Mouse (Mus musculus) retina, postnatal 1 day (tissue): ENCODE data around the gene Psma2.

Experiments
- DNase-seq: peaks from one replicate; pipeline ENCODE4 v3.0.0-alpha.2; 2012

Gene Psma2

DNA sequence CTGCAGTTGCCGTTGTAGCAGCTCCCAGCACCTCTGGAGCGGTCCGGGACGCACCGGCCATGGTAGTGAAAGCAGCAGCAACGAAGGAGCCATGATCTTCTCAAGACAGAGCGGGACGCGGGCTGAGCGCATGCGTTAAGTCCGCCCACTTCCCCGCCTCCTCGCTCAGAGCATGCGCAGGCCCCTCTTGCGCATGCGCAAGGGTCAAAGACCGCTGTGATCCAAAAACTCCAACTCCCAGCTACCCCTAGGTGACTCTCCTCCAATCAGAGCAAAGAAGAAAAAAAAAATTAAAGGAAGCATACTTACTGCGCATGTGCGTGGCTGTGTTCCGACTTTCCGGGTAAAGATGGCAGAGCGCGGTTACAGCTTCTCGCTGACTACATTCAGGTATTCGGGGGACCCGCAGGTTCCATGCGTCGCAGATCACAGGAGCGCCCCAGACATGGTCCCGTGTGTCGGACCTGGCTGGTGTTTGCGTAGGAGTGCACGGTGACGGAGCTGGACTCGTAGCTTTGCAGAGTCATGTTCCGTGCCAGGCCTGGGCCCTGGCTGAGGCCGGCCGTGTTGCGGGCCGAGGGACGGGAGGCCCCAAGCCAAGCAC, at the start of gene Psma2, which contains the start of gene Mrpl32:
Psma2 (plus strand) TSS at position 315 of the 604 bp plus-strand sequence.
Mrpl32 (minus strand) TSS at position 240 of the 604 bp plus-strand sequence.
- DNase-seq = peak; percentile 99

DNA sequence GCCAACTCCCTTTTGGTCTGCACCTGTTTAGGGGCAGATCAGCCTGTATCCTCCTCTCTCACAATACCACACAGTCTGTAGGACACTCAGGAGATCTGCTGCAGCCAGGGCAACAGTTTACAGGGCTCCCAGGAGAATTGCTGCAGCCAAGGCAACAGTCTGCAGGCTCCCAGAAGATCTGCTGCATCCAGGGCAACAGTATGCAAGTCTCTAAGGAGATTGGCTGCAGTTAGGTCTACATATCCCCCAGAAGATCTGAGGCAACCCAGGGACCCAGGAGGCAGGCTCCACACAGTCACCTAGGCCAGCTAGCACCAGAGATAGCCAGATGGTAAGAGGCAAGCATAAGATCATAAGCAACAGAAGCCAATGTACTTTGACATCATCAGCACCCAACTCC, 38.9 kb upstream of the Psma2 start:
- no peak for DNase-seq

- DNase-seq = no peak
Observed at GRCm38 (mm10) chr13:14580392-14580791, 32.6 kb upstream of the Psma2 start.

GRCm38 (mm10) chr13:14602744-14603143, 10.3 kb upstream of the Psma2 start:
- no peak for DNase-seq

GRCm38 (mm10) chr13:14607616-14608015, 5.4 kb upstream of the Psma2 start:
- no peak for DNase-seq

- no peak for DNase-seq
Observed at GRCm38 (mm10) chr13:14612463-14612862, 577 bp upstream of the Psma2 start.

GRCm38 (mm10) chr13:14613553-14613952, 513 bp downstream of the Psma2 start:
- DNase-seq = no peak

- DNase-seq = peak; percentile 69
Observed at GRCm38 (mm10) chr13:14618724-14619123, 5.7 kb downstream of the Psma2 start.

DNA sequence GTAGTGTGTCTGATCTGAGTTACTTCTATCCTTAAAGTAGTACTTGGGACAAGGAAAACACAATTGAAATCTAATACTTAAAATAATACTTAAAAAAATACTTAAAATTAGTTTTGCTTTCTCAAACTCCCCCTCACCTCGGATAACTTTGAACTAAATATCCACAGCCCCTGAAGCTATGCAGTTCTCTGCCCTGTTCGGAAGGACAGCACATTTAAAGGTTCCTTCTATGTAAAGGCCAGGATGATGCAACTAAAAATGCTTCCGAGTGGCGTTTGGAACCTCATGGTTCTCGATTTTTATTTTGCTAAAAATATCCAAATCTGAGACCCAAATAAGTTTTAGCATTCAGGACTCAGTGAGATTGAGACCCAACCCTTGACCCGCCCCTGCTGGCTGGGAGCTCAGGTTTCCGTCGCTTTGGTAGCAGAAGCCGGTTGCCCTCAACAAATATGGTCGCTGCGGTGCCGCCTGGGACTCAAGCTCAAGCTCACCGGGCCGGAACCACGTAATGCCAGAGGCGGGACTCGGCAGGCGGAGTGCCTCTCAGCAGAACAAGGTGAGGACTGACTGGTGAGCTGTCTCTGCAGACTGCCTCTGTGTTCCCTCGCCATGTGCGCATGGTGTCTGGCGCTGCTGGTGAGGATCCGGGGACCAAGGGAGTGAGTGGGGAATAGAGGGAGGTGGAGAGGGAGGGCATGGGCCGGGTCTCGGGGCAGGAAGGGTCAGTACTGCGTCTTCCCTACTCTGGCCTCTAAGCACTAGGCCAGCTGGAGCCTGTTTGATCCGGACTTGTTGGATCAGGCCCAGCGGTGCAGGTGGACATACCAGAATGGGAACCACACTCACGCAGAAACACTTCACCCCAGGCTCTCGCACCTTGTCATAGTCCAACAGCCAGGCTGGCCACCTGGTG, 16.9 kb downstream of the Psma2 start, which contains the start of gene AW209491:
AW209491 (plus strand) TSS at position 429 of the 916 bp plus-strand sequence.
- DNase-seq = peak; percentile 94

DNA sequence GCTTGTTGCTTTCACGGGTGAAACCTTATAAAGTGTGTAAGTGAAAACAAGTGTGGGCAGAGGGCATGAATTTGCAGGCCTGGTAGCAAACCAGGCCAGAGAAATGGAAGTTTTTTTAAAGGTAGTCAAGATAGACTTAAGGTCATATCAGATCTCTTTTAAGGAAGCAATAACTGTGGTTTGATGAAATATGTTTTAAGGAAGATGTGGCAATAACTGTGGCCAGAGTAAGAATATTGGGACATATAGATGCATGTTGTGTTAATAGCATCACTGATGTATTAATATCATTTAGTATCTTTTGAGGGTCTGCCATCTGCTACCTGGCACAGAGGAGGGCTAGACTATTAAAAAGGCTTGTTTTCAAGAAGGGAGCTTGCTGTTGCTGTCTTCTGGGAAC, 27.0 kb downstream of the Psma2 start:
- no peak for DNase-seq

- DNase-seq = peak; percentile 62
Observed at GRCm38 (mm10) chr13:14649301-14649700, 36.3 kb downstream of the Psma2 start.

GRCm38 (mm10) chr13:14667107-14667506, 54.1 kb downstream of the Psma2 start:
- no peak for DNase-seq

GRCm38 (mm10) chr13:14670342-14670741, 57.3 kb downstream of the Psma2 start:
- DNase-seq = peak; percentile 46

DNA sequence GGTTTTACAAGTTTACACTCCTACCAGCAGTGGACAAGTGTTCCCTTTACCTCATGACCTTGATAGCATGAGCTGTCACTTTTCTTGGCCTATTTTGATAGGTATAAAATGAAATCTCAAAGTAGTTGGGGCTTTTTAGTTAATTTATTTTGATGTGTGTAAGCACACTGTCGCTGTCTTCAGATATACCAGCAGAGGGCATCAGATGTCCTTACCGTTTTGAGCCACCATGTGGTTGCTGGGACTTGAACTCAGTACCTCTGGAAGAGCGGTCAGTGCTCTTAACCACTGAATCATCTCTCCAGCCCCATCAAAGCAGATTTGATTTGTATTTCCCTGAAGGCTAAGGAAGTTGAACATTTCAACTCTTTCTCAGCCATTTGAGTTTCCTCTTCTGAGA, 75.9 kb downstream of the Psma2 start:
- no peak for DNase-seq

- DNase-seq = no peak
Observed at GRCm38 (mm10) chr13:14716801-14717200, 103.8 kb downstream of the Psma2 start.

DNA sequence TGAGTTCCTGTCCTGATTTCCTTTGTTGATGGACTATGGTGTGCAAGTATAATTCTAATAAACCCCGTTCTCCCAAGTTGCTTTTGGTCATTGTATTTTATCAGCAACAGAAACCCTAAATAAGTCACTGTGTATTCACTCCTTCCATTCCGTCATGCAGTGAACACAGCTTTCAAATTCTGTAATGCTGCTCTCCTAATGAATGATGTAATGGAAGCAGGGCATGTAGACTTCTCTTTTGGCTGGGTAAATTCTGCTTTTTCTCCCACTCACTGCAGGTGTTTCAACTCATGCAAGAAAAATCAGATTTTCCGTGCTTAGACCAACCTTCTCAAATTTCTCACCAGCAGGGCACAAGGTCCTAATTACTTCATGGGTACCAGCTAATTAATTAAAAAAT, 104.7 kb downstream of the Psma2 start:
- DNase-seq = no peak
